Mouse (Mus musculus): ENCODE measurements around the gene Slc39a1. TPM values are rescaled to one million over a fixed set of nuclear protein-coding genes. Genes with fewer than 3 reads are reported as not detected.
"Not testable (repeated sequence)": the region's sequence is repeated elsewhere in the genome, so short reads cannot be mapped to it uniquely, and the experiment has no call there.

Gene Slc39a1
- polyA plus RNA-seq, 1 experiment from 2014 or later = 62.0 TPM

GRCm38 (mm10) chr3:90242984-90243775 lies 4.8 kb upstream of the Slc39a1 start, which contains the start of gene Creb3l4:
Creb3l4 (minus strand) TSS chr3:90243512.
- peak within 1 kb of the TSS; percentile 83 for H3K27ac ChIP-seq
- H3K27me3 ChIP-seq = no peaks in the 10 kb centered on the region
- H3K4me2 ChIP-seq = peak within 1 kb of the TSS; percentile 69
- H3K4me3 ChIP-seq (replicated peaks) = peak within 1 kb of the TSS; percentile 38
- WGBS = 4% methylated on average over 19 of the region's 19 CpGs
- peak within 1 kb of the TSS; percentile 45; the same call in 1 of the 2 replicates for H3K9ac ChIP-seq (replicated peaks)
- ATAC-seq (ENCODE audit: insufficient number of reproducible peaks, insufficient read depth, low FRiP score, low TSS enrichment, low read depth) = peak; percentile 69
- H3K36me3 ChIP-seq = no peaks in the 10 kb centered on the region
- peaks cover 14% of the 10 kb centered on the region for H3K4me1 ChIP-seq (replicated peaks)
- no peaks in the 10 kb centered on the region for H3K9me3 ChIP-seq

GRCm38 (mm10) chr3:90245406-90245805 lies 2.6 kb upstream of the Slc39a1 start:
- Histone ChIP-seq H3K4me3 (replicated peaks) (no peak overlapping the region), H3K27ac (no peak overlapping the region), H3K27me3 (no peaks in the 10 kb centered on the region), H3K9ac (replicated peaks) (no peak overlapping the region), H3K36me3 (peaks cover 12% of the 10 kb centered on the region), H3K4me2 (no peak overlapping the region), H3K9me3 (no peaks in the 10 kb centered on the region), H3K4me1 (replicated peaks) (peaks cover 27% of the 10 kb centered on the region)
- no peak for ATAC-seq (ENCODE audit: insufficient number of reproducible peaks, insufficient read depth, low FRiP score, low TSS enrichment, low read depth)
- 67% methylated on average over 2 of the region's 2 CpGs for WGBS

GRCm38 (mm10) chr3:90247630-90247959 lies 377 bp upstream of the Slc39a1 start:
- H3K4me3 ChIP-seq (replicated peaks) = peak overlapping the region; percentile 61
- H3K9ac ChIP-seq (replicated peaks) = peak overlapping the region; percentile 53
- peak; percentile 17; the same call in 1 of the 2 replicates for ATAC-seq (ENCODE audit: insufficient number of reproducible peaks, insufficient read depth, low FRiP score, low TSS enrichment, low read depth)
- under 1% methylated on average over 3 of the region's 3 CpGs for WGBS
- peaks cover 24% of the 10 kb centered on the region for H3K4me1 ChIP-seq (replicated peaks)
- H3K9me3 ChIP-seq = no peaks in the 10 kb centered on the region
- H3K27ac ChIP-seq = peak overlapping the region; percentile 95
- H3K27me3 ChIP-seq = no peaks in the 10 kb centered on the region
- peaks cover 26% of the 10 kb centered on the region for H3K36me3 ChIP-seq
- peak overlapping the region; percentile 80 for H3K4me2 ChIP-seq

DNA sequence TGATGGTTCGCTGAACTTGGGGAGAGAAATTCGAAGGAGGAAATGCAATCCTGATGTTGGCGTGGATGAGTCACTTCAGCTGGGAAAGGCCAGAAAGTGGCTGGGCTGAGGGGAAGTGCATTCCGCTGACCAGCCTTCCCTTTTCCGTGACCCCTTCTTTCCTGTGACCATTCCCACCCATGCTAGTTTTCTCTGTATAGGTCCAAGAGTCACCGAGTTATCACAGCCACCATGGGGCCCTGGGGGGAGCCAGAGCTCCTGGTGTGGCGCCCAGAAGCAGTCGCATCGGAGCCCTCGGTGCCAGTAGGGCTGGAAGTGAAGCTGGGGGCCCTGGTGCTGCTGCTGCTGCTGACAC lies 751 bp downstream of the Slc39a1 start:
- WGBS = 5% methylated on average over 10 of the region's 10 CpGs
- Histone ChIP-seq H3K9ac (replicated peaks) (peak overlapping the region; percentile 65), H3K27me3 (no peaks in the 10 kb centered on the region), H3K9me3 (no peaks in the 10 kb centered on the region), H3K27ac (peak overlapping the region; percentile 95), H3K4me3 (replicated peaks) (peak overlapping the region; percentile 61), H3K4me1 (replicated peaks) (peaks cover 21% of the 10 kb centered on the region), H3K4me2 (peak overlapping the region; percentile 80), H3K36me3 (peaks cover 26% of the 10 kb centered on the region)
- no peak for ATAC-seq (ENCODE audit: insufficient number of reproducible peaks, insufficient read depth, low FRiP score, low TSS enrichment, low read depth)

GRCm38 (mm10) chr3:90250791-90251190 lies 2.8 kb downstream of the Slc39a1 start:
- no peak overlapping the region for H3K4me2 ChIP-seq
- H3K27me3 ChIP-seq = no peaks in the 10 kb centered on the region
- H3K9me3 ChIP-seq = no peaks in the 10 kb centered on the region
- ATAC-seq (ENCODE audit: insufficient number of reproducible peaks, insufficient read depth, low FRiP score, low TSS enrichment, low read depth) = no peak
- peaks cover 26% of the 10 kb centered on the region for H3K36me3 ChIP-seq
- 84% methylated on average over 6 of the region's 6 CpGs for WGBS
- H3K9ac ChIP-seq (replicated peaks) = no peak overlapping the region
- peaks cover 28% of the 10 kb centered on the region for H3K4me1 ChIP-seq (replicated peaks)
- no peak overlapping the region for H3K27ac ChIP-seq
- H3K4me3 ChIP-seq (replicated peaks) = no peak overlapping the region

- 85% methylated on average over 11 of the region's 12 CpGs for WGBS
- not testable (repeated sequence) for H3K4me2 ChIP-seq; H3K9me3 ChIP-seq; ATAC-seq (ENCODE audit: insufficient number of reproducible peaks, insufficient read depth, low FRiP score, low TSS enrichment, low read depth); H3K4me3 ChIP-seq (replicated peaks); H3K9ac ChIP-seq (replicated peaks); H3K27me3 ChIP-seq; H3K27ac ChIP-seq
- peaks cover 29% of the 10 kb centered on the region for H3K36me3 ChIP-seq
- peaks cover 29% of the 10 kb centered on the region for H3K4me1 ChIP-seq (replicated peaks)
Observed at GRCm38 (mm10) chr3:90251731-90252226, 3.8 kb downstream of the Slc39a1 start.

DNA sequence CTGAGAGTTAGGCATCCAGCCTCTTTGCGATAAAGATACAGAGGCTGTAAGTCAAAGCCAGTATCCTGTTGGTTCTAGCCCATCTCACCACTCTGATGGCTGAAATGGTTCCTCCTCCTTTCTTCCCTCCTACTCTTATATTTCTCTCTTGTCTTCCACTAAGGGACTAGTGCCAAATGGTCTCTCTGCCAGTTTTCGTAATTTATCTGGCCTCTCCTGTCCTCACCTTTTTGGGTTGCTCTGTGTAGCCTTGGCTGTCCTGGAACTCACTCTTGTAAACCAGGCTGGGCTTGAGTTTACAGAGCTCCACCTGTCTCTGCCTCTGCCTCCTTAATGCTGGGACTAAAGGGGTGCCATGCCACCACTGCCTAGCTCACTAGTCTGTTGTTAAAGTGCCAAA lies 4.7 kb downstream of the Slc39a1 start:
- WGBS = 90% methylated on average over 2 of the region's 2 CpGs
- not testable (repeated sequence) for H3K27ac ChIP-seq; H3K9me3 ChIP-seq; H3K4me3 ChIP-seq (replicated peaks); ATAC-seq (ENCODE audit: insufficient number of reproducible peaks, insufficient read depth, low FRiP score, low TSS enrichment, low read depth); H3K9ac ChIP-seq (replicated peaks); H3K27me3 ChIP-seq; H3K4me2 ChIP-seq
- Histone ChIP-seq H3K4me1 (replicated peaks) (peaks cover 27% of the 10 kb centered on the region), H3K36me3 (peaks cover 38% of the 10 kb centered on the region)

DNA sequence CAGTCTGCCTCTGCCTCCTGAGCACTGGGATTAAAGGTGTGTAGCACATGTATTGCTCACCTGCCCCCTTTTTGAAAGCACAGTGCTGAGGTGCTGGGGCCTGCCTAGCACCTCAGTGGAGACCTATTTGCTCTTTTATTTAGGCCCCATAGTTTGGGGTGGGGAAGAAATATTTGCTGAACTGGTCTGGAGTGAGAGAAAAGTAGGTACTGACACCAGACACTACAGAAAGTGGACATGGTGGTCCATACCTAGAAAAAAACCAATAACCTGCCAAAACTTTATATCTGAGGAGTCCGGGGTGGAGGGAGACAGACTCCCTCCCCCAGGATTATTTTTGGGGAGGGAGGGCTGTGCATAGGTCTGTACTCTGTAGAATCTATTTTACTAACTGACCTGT lies 5.2 kb downstream of the Slc39a1 start:
- H3K4me3 ChIP-seq (replicated peaks); H3K27me3 ChIP-seq; H3K27ac ChIP-seq; H3K9ac ChIP-seq (replicated peaks); H3K9me3 ChIP-seq: not testable (repeated sequence)
- WGBS = 88% methylated on average over 1 of the region's 1 CpGs
- Histone ChIP-seq H3K36me3 (peaks cover 43% of the 10 kb centered on the region), H3K4me1 (replicated peaks) (peaks cover 26% of the 10 kb centered on the region), H3K4me2 (peak overlapping the region; percentile 89)
- peak; percentile 1; the same call in 1 of the 2 replicates for ATAC-seq (ENCODE audit: insufficient number of reproducible peaks, insufficient read depth, low FRiP score, low TSS enrichment, low read depth)

- H3K4me1 ChIP-seq (replicated peaks) = peaks cover 22% of the 10 kb centered on the region
- peaks cover 50% of the 10 kb centered on the region for H3K36me3 ChIP-seq
- ATAC-seq (ENCODE audit: insufficient number of reproducible peaks, insufficient read depth, low FRiP score, low TSS enrichment, low read depth) = peak; percentile 96
- 2% methylated on average over 40 of the region's 40 CpGs for WGBS
- peak within 1 kb of the TSS; percentile 87 for H3K27ac ChIP-seq
- no peaks in the 10 kb centered on the region for H3K27me3 ChIP-seq
- no peaks in the 10 kb centered on the region for H3K9me3 ChIP-seq
- peak within 1 kb of the TSS; percentile 86 for H3K9ac ChIP-seq (replicated peaks)
- peak within 1 kb of the TSS; percentile 90 for H3K4me3 ChIP-seq (replicated peaks)
- H3K4me2 ChIP-seq = peak within 1 kb of the TSS; percentile 89
Observed at GRCm38 (mm10) chr3:90253653-90254418, 5.9 kb downstream of the Slc39a1 start, which contains the start of gene Crtc2. Crtc2 (plus strand) TSS chr3:90254163.

DNA sequence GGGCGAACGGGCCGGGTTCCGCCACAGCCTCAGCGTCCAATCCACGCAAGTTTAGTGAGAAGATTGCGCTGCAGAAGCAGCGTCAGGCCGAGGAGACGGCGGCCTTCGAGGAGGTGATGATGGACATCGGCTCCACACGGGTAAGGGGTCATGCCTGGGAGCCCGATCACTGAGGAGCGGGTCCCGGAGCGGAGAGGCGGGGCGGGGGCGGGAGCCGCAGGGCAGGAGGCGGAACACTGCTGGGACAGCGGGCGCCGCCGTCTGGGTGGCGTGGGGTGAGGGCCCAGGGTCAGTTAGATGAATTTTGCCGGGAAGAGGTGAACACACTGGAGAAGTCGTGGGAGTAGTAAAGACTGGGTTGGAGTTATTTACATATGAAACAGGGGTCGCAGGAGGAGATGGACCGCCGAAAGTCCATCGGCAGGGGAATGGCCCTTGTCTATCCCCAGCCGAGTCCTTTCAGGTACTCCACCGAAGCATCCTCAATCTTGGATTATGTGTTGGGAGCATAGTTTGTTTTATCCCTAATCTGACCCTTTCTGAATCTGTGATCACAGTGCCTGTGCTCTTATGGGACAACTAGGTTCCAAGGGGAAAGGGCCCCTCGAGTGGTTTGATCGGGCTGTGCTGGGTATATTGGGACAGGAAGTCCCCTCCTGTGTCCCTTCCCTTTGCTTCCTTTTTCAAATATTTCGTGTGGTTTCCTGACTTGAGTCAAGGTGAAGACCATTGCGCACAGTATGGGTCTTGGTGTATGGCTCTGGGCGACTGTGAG lies 6.6 kb downstream of the Slc39a1 start:
- Histone ChIP-seq H3K4me1 (replicated peaks) (peaks cover 14% of the 10 kb centered on the region), H3K4me2 (peak overlapping the region; percentile 89), H3K27me3 (no peaks in the 10 kb centered on the region), H3K9ac (replicated peaks) (peak overlapping the region; percentile 86), H3K9me3 (no peaks in the 10 kb centered on the region), H3K36me3 (peaks cover 53% of the 10 kb centered on the region), H3K4me3 (replicated peaks) (peak overlapping the region; percentile 90), H3K27ac (peak overlapping the region; percentile 87)
- peak; percentile 65 for ATAC-seq (ENCODE audit: insufficient number of reproducible peaks, insufficient read depth, low FRiP score, low TSS enrichment, low read depth)
- WGBS = 1% methylated on average over 41 of the region's 41 CpGs

DNA sequence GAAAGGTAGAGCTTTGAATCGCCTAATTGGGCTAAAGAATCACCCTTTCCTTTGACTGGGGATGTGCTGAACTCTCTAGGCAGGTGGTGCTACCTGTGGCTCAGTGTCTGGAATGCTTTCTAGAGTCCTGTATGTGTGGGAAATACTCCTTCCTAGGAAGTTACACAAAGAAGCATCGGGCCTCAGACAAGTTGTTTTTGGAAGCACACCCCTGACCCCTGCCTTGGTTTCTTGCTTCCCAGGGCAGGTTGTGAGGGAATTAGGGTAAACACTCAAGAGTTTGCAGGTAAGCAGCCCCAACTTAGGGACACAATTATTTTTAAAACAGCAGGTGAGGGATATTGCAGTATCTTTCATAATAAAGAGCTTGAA lies 7.2 kb downstream of the Slc39a1 start:
- Histone ChIP-seq H3K4me3 (replicated peaks) (peak overlapping the region; percentile 90), H3K36me3 (peaks cover 53% of the 10 kb centered on the region), H3K4me1 (replicated peaks) (peaks cover 14% of the 10 kb centered on the region), H3K4me2 (peak overlapping the region; percentile 89), H3K27me3 (no peaks in the 10 kb centered on the region), H3K9ac (replicated peaks) (peak overlapping the region; percentile 86), H3K27ac (peak overlapping the region; percentile 87), H3K9me3 (no peaks in the 10 kb centered on the region)
- no peak for ATAC-seq (ENCODE audit: insufficient number of reproducible peaks, insufficient read depth, low FRiP score, low TSS enrichment, low read depth)
- 26% methylated on average over 2 of the region's 2 CpGs for WGBS

Measured in limb, embryonic 12.5 days (tissue).